ENCODE assay signal across 9 mouse cellular contexts in genomic region chr16:25349626-25350025, GRCm38 (mm10).
A peak's percentile ranks its signal among the peaks of the same experiment; 100 is the strongest.
DNase-seq lines count a peak whose midpoint lies in the region; ATAC-seq and TF ChIP-seq lines count a peak whose summit lies in the region.
"Had no signal": no experiment of that assay in that cellular context is flagged by ENCODE, and none has a peak within 500 bp of the region (broad histone marks: within the 10 kb centered on the region; RNA-seq: fewer than 3 reads in every experiment).

No protein-coding gene starts in this region.

- no peaks in the 10 kb centered on the region for H3K9me3 ChIP-seq in MEL (replicated peaks; ENCODE audit: insufficient read depth, low read length)
- H3K9me3 ChIP-seq in forebrain, embryonic 12.5 days: no peaks in the 10 kb centered on the region
- H3K9me3 ChIP-seq in hindbrain, embryonic 14.5 days (ENCODE audit: control insufficient read depth, low read length): no peaks in the 10 kb centered on the region
- H3K9me3 ChIP-seq: heart, embryonic 15.5 days had no signal

- ATAC-seq in forebrain, embryonic 12.5 days (ENCODE audit: low FRiP score): peak; percentile 61; the same call in 1 of the 2 replicates
- ATAC-seq in hindbrain, embryonic 14.5 days (ENCODE audit: low FRiP score): peak; percentile 53; the same call in 1 of the 2 replicates

- H3K36me3 ChIP-seq in MEL (ENCODE audit: control insufficient read depth in 1 of 2, insufficient read depth in 2 of 2, low read length in 2 of 2): no peaks in the 10 kb centered on the region
- no peaks in the 10 kb centered on the region for H3K36me3 ChIP-seq in forebrain, embryonic 12.5 days (replicated peaks)
- no peaks in the 10 kb centered on the region for H3K36me3 ChIP-seq in hindbrain, embryonic 14.5 days (replicated peaks; ENCODE audit: control insufficient read depth, insufficient read depth)
- H3K36me3 ChIP-seq: heart, embryonic 15.5 days had no signal

- H3K27me3 ChIP-seq in MEL (ENCODE audit: control insufficient read depth in 1 of 2, insufficient read depth in 2 of 2, low read length in 2 of 2): no peaks in the 10 kb centered on the region
- peaks cover 4% of the 10 kb centered on the region; the same call in 1 of the 2 replicates for H3K27me3 ChIP-seq in forebrain, embryonic 12.5 days
- no peaks in the 10 kb centered on the region for H3K27me3 ChIP-seq in hindbrain, embryonic 14.5 days (ENCODE audit: control insufficient read depth, insufficient read depth, low read length)
- H3K27me3 ChIP-seq: heart, embryonic 15.5 days had no signal

- no peak for TF ChIP-seq EP300 in MEL (IDR thresholded peaks at IDR 0.05; ENCODE audit: low read depth in 1 of 2, low read length in 2 of 2)

- H3K9ac ChIP-seq in MEL (ENCODE audit: control insufficient read depth, low read depth, low read length, poor library complexity, severe bottlenecking): no peak overlapping the region
- no peak overlapping the region for H3K9ac ChIP-seq in forebrain, embryonic 12.5 days
- no peak overlapping the region for H3K9ac ChIP-seq in hindbrain, embryonic 14.5 days
- H3K9ac ChIP-seq: heart, embryonic 15.5 days had no signal

- H3K27ac ChIP-seq in MEL (ENCODE audit: control insufficient read depth, low read depth, low read length): no peak overlapping the region
- H3K27ac ChIP-seq in forebrain, embryonic 12.5 days: no peak overlapping the region
- no peak overlapping the region for H3K27ac ChIP-seq in hindbrain, embryonic 14.5 days
- H3K27ac ChIP-seq: heart, embryonic 15.5 days had no signal

- WGBS in forebrain, embryonic 12.5 days: 11% methylated on average over 3 of the region's 3 CpGs
- WGBS in hindbrain, embryonic 14.5 days: 11% methylated on average over 3 of the region's 3 CpGs

- peak; percentile 51 for TF ChIP-seq RAD21 in MEL (IDR thresholded peaks at IDR 0.05; ENCODE audit: low read depth, low read length)

- no peak overlapping the region for H3K4me3 ChIP-seq in MEL (ENCODE audit: control insufficient read depth in 1 of 2, insufficient read depth in 1 of 2, low read depth in 2 of 2, low read length in 2 of 2)
- no peak overlapping the region for H3K4me3 ChIP-seq in forebrain, embryonic 12.5 days (replicated peaks)
- no peak overlapping the region for H3K4me3 ChIP-seq in hindbrain, embryonic 14.5 days (replicated peaks; ENCODE audit: low read length)
- H3K4me3 ChIP-seq: heart, embryonic 15.5 days had no signal

- H3K79me2 ChIP-seq in MEL (ENCODE audit: control insufficient read depth, insufficient read depth, low read length, poor library complexity): no peaks in the 10 kb centered on the region

- DNase-seq in MEL (ENCODE audit: low read depth, low spot score) (peak; percentile 15), MN1 (ENCODE audit: low spot score) (no peak)
- peak; percentile 24 for DNase-seq in brain, embryonic 18.5 days (ENCODE audit: low read depth, low spot score)
- peak; percentile 80 for DNase-seq in hindbrain, embryonic 14.5 days (ENCODE audit: low spot score)
- peak; percentile 39 for DNase-seq in layer of hippocampus, adult 9-11 months
- peak; percentile 34 to 65 for DNase-seq in lung, postnatal 4 days
- DNase-seq in right cerebral cortex, postnatal 36 days (ENCODE audit: low spot score in 2 of 2): peak; percentile 50 to 55

- no peak for TF ChIP-seq POLR2A in MEL (IDR thresholded peaks at IDR 0.05; ENCODE audit: control insufficient read depth in 1 of 2, insufficient read depth in 1 of 2, low read depth in 1 of 2, low read length in 2 of 2, poor library complexity in 1 of 2)

- no peaks in the 10 kb centered on the region for H3K4me1 ChIP-seq in MEL (ENCODE audit: control insufficient read depth in 1 of 2, insufficient read depth in 2 of 2, low read length in 2 of 2)
- no peaks in the 10 kb centered on the region for H3K4me1 ChIP-seq in forebrain, embryonic 12.5 days
- no peaks in the 10 kb centered on the region for H3K4me1 ChIP-seq in hindbrain, embryonic 14.5 days (replicated peaks; ENCODE audit: control insufficient read depth, insufficient read depth, low read length)

- TF ChIP-seq CTCF in MEL (IDR thresholded peaks at IDR 0.05 in 2 of 3, conservative IDR thresholded peaks at IDR 0.05 in 1 of 3; ENCODE audit: control insufficient read depth in 1 of 3, insufficient read depth in 1 of 3, low read depth in 2 of 3, low read length in 3 of 3, poor library complexity in 1 of 3, severe bottlenecking in 1 of 3): peak in 2 of 3 experiments; percentile 37 to 46; a peak in 5 of 6 replicates

- H3K4me2 ChIP-seq in forebrain, embryonic 12.5 days: no peak overlapping the region
- no peak overlapping the region for H3K4me2 ChIP-seq in hindbrain, embryonic 14.5 days (replicated peaks)
- H3K4me2 ChIP-seq: heart, embryonic 15.5 days had no signal

TF ChIP-seq in MEL, 35 proteins besides CTCF, POLR2A, EP300 and RAD21:
- TF ChIP-seq ZC3H11A (IDR thresholded peaks at IDR 0.05; ENCODE audit: low read depth, low read length) (0 out of 2 replicates have a peak, but pooled peaks have one; percentile 13), SMC3 (IDR thresholded peaks at IDR 0.05; ENCODE audit: low read depth, low read length) (peak; percentile 45), NELFE (IDR thresholded peaks at IDR 0.05; ENCODE audit: low read depth, low read length) (no peak)
